Comparison of ENCODE assay signal across 8 mouse cellular contexts in genomic region chr4:48124773-48125469, GRCm38 (mm10). TPM values are rescaled to one million over a fixed set of nuclear protein-coding genes. Genes with fewer than 3 reads are reported as not detected.
DNase-seq lines count a peak whose midpoint lies in the region; ATAC-seq and TF ChIP-seq lines count a peak whose summit lies in the region.

Gene Stx17, plus strand, starts transcription at chr4:48124915.

- peak within 1 kb of the TSS; percentile 91 for H3K4me2 ChIP-seq in heart, embryonic 12.5 days
- H3K4me2 ChIP-seq in kidney, postnatal 0 days (ENCODE audit: low read length) = peak within 1 kb of the TSS; percentile 82

- H3K27ac ChIP-seq in heart, embryonic 12.5 days (ENCODE audit: poor library complexity, severe bottlenecking) = peak within 1 kb of the TSS; percentile 45
- 0 out of 2 replicates have a peak within 1 kb of the TSS, but pooled peaks have one; percentile 28 for H3K27ac ChIP-seq in kidney, postnatal 0 days
- peak within 1 kb of the TSS; percentile 42; the same call in 1 of the 2 replicates for H3K27ac ChIP-seq in liver, adult 2 months (replicated peaks; ENCODE audit: insufficient read depth, low read depth, low read length)

- H3K9ac ChIP-seq in heart, embryonic 12.5 days = peak within 1 kb of the TSS; percentile 83
- H3K9ac ChIP-seq in kidney, postnatal 0 days (ENCODE audit: low read depth, low read length) = peak within 1 kb of the TSS; percentile 72
- H3K9ac ChIP-seq in liver, adult 2 months (ENCODE audit: low read depth, low read length) = peak within 1 kb of the TSS; percentile 88

- H3K9me3 ChIP-seq in erythroblast, embryonic 14.5 days (ENCODE audit: control insufficient read depth, low read length) = no peaks in the 10 kb centered on the region
- H3K9me3 ChIP-seq in heart, embryonic 12.5 days (replicated peaks) = no peaks in the 10 kb centered on the region
- H3K9me3 ChIP-seq in kidney, postnatal 0 days (replicated peaks; ENCODE audit: low read length) = no peaks in the 10 kb centered on the region

- peak within 1 kb of the TSS; percentile 97 for H3K4me3 ChIP-seq in erythroblast, embryonic 14.5 days (replicated peaks)
- peak within 1 kb of the TSS; percentile 76 for H3K4me3 ChIP-seq in heart, embryonic 12.5 days
- H3K4me3 ChIP-seq in kidney, postnatal 0 days (replicated peaks; ENCODE audit: low read depth, low read length) = peak within 1 kb of the TSS; percentile 58
- peak within 1 kb of the TSS; percentile 86 for H3K4me3 ChIP-seq in liver, adult 2 months (ENCODE audit: insufficient read depth, low read depth, low read length)

- DNase-seq in CD4-positive, CD25-positive, alpha-beta regulatory T cell, adult 2 months (ENCODE audit: low read depth, low spot score) = peak; percentile 92
- peak; percentile 36 for DNase-seq in brain, embryonic 18.5 days (ENCODE audit: low read depth, low spot score)
- DNase-seq in kidney, postnatal 0 days (ENCODE audit: low spot score) = peak; percentile 87
- peak; percentile 67 for DNase-seq in liver, adult 2 months (ENCODE audit: extremely low read depth, low read depth, low spot score)
- DNase-seq in spleen, postnatal 36 days (ENCODE audit: low spot score in 2 of 2) = peak; percentile 80 to 88

- under 1% methylated on average over 58 of the region's 58 CpGs for WGBS in heart, embryonic 12.5 days
- WGBS in kidney, postnatal 0 days = under 1% methylated on average over 58 of the region's 58 CpGs
- WGBS in liver, adult 2 months = under 1% methylated on average over 58 of the region's 58 CpGs

- peaks cover 5% of the 10 kb centered on the region; the same call in 1 of the 2 replicates for H3K79me2 ChIP-seq in liver, adult 2 months (ENCODE audit: control insufficient read depth, insufficient read depth, low read length)

- peak; percentile 100 for ATAC-seq in heart, embryonic 12.5 days (ENCODE audit: insufficient number of reproducible peaks, low FRiP score)
- ATAC-seq in kidney, postnatal 0 days (replicated peaks; ENCODE audit: low FRiP score, low read depth) = peak; percentile 99
- ATAC-seq in monocyte, adult 5-6 weeks (replicated peaks; ENCODE audit: insufficient number of reproducible peaks, low FRiP score, low TSS enrichment, poor library complexity, severe bottlenecking) = peak; percentile 96

- H3K4me1 ChIP-seq in erythroblast, embryonic 14.5 days (ENCODE audit: control insufficient read depth) = peaks cover 30% of the 10 kb centered on the region
- peaks cover 4% of the 10 kb centered on the region; the same call in 1 of the 2 replicates for H3K4me1 ChIP-seq in heart, embryonic 12.5 days (replicated peaks)
- 0 out of 2 replicates have a peak, but pooled peaks cover 5% of the 10 kb centered on the region for H3K4me1 ChIP-seq in kidney, postnatal 0 days (replicated peaks; ENCODE audit: insufficient read depth, low read length)
- H3K4me1 ChIP-seq in liver, adult 2 months (ENCODE audit: control insufficient read depth, insufficient read depth, low read length) = peaks cover 3% of the 10 kb centered on the region; the same call in 1 of the 2 replicates

- peaks cover 4% of the 10 kb centered on the region for H3K36me3 ChIP-seq in erythroblast, embryonic 14.5 days (ENCODE audit: control insufficient read depth)
- no peaks in the 10 kb centered on the region for H3K36me3 ChIP-seq in heart, embryonic 12.5 days
- H3K36me3 ChIP-seq in kidney, postnatal 0 days (ENCODE audit: insufficient read depth, low read length) = no peaks in the 10 kb centered on the region
- H3K36me3 ChIP-seq in liver, adult 2 months (ENCODE audit: control insufficient read depth, insufficient read depth, low read length) = no peaks in the 10 kb centered on the region

- peak; percentile 74 for TF ChIP-seq POLR2A in liver, adult 2 months (IDR thresholded peaks at IDR 0.05; ENCODE audit: extremely low read depth, insufficient read depth, low read length)

- TF ChIP-seq CTCF in kidney, postnatal 0 days (IDR thresholded peaks at IDR 0.05; ENCODE audit: low read depth) = no peak
- no peak for TF ChIP-seq CTCF in liver, adult 2 months (IDR thresholded peaks at IDR 0.05; ENCODE audit: low read depth, low read length)

- H3K27me3 ChIP-seq in erythroblast, embryonic 14.5 days (ENCODE audit: control insufficient read depth) = peaks cover 32% of the 10 kb centered on the region
- H3K27me3 ChIP-seq in heart, embryonic 12.5 days (replicated peaks) = no peaks in the 10 kb centered on the region
- no peaks in the 10 kb centered on the region for H3K27me3 ChIP-seq in kidney, postnatal 0 days (ENCODE audit: insufficient read depth, low read length)
- H3K27me3 ChIP-seq in liver, adult 2 months (ENCODE audit: control insufficient read depth, insufficient read depth, low read length) = no peaks in the 10 kb centered on the region

RNA-seq across cellular contexts. Expression of gene Stx17, which starts in this region (rescaled TPM):
- polyA plus RNA-seq in erythroblast, embryonic 14.5 days (2012) = 0.17 and 0.57 TPM in 2 replicates
- 22.4 and 25.8 TPM in 2 replicates for polyA plus RNA-seq in heart, embryonic 12.5 days (2016; fragmentation: Nextera tagmentation; extraction: Ambion mirVana)
- polyA plus RNA-seq in kidney, postnatal 0 days (2015; fragmentation: Nextera tagmentation; extraction: Ambion mirVana) = 20.4 and 21.8 TPM in 2 replicates
- 8.6 and 9.0 TPM in 2 replicates for total RNA-seq in liver, adult 2 months (2014; rRNA removed)
- polyA plus RNA-seq in liver, adult 2 months (2012; rRNA removed) = 4.6 and 5.2 TPM in 2 replicates
- 15.5 to 36.0 TPM (median 23.1 TPM) in 3 replicates for total RNA-seq in monocyte, adult 5-6 weeks (2017)

Comparison
In these comparisons a context has a peak if more than half of its experiments do, and no peak if none do; other contexts are left out.
1. Peak in every context shown above with its lines: DNase-seq, ATAC-seq, H3K4me3 ChIP-seq and H3K27ac ChIP-seq.
2. DNase-seq: peak in every context shown above with its lines; median percentile 92 in CD4-positive, CD25-positive, alpha-beta regulatory T cell, adult 2 months; 87 in kidney, postnatal 0 days; 84 in spleen, postnatal 36 days; 67 in liver, adult 2 months; 36 in brain, embryonic 18.5 days.